Mouse (Mus musculus) lung, adult 2 months (tissue): ENCODE measurements around the gene Iba57. TPM values are rescaled to one million over a fixed set of nuclear protein-coding genes. Genes with fewer than 3 reads are reported as not detected.

ENCODE experiments used
- DNase-seq: peaks from one replicate; pipeline ENCODE4 v3.0.0; 2022
- H3K4me1 ChIP-seq: fragments of 200-500 bp; 2 replicates; pipeline ENCODE4 v1.6.1; 2011; ENCODE audit warnings: low read length; ENCODE audit not compliant: control insufficient read depth, insufficient read depth
- H3K4me3 ChIP-seq: fragments of 200-500 bp; replicated peaks from 2 replicates; pipeline ENCODE3; 2011; ENCODE audit warnings: low read depth, mild to moderate bottlenecking, control low read depth, low read length; ENCODE audit errors: extremely low read depth
- CTCF ChIP-seq: fragments of 200-500 bp; IDR thresholded peaks from 2 replicates; pipeline ENCODE4 v1.5.1; 2011; ENCODE audit warnings: mild to moderate bottlenecking, low read length, control low read depth; ENCODE audit not compliant: insufficient read depth
- POLR2A ChIP-seq: fragments of 200-500 bp; IDR thresholded peaks from 2 replicates; pipeline ENCODE4 v1.6.1; 2011; ENCODE audit warnings: low read depth, mild to moderate bottlenecking, control low read depth, low read length, borderline replicate concordance; ENCODE audit errors: extremely low read depth
- WGBS: fragments of 180-500 bp; shearing (Covaris S2); methylation state at CpG from one replicate; pipeline ENCODE4 v1.1.7; 2018; 5-methylcytosine and 5-hydroxymethylcytosine counted together
- polyA plus RNA-seq: library from polyadenylated mRNA; depleted of rRNA; stranded (reverse); fragments of >200 nt; gene quantifications from 2 replicates; pipeline ENCODE4 v1.2.3, GENCODE M21; 2012; rRNA removed

Gene Iba57
- polyA plus RNA-seq, 1 experiment, result 3.7 TPM

DNA sequence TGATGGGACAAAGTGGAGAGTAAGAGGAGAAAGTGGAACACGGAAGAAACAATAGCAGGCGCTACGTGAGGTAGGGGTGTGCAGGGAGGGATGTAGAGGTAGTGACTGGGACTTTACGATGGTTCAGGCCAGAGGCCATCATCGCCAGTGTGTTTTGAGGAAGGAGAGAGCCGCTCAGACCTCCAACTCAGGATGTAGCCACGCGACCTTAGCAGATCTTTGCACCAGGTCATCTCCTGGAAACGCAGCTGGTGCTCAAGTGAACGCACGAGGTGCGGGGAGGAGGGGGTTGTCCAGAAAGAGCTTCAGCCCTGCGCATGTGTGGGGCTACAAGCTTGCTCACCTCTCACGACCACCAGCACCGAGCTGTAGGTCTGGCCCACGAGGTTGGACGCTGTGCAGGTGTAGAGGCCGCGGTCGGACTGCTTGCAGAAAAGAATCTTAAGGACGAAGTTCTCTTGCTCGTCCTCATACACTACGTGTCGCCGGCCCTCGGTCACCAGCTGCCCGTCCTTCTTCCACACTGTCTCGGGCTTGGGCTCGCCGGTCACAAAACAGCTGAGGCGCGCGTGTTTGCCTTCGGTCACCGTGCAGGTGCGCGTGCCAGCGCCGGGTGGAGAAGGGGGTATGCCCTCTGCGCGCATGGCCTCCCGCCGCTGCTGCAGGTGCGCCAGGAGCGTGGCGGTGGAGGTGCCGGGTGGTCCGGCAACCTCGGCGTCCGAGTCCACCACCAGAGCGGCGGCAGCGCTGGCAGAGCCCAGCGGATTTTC lies 28.3 kb downstream of the Iba57 start:
- DNase-seq, result no peak
- WGBS, result 8% methylated on average over 55 of the region's 55 CpGs
- TF ChIP-seq POLR2A, result no peak
- no peak for TF ChIP-seq CTCF

DNA sequence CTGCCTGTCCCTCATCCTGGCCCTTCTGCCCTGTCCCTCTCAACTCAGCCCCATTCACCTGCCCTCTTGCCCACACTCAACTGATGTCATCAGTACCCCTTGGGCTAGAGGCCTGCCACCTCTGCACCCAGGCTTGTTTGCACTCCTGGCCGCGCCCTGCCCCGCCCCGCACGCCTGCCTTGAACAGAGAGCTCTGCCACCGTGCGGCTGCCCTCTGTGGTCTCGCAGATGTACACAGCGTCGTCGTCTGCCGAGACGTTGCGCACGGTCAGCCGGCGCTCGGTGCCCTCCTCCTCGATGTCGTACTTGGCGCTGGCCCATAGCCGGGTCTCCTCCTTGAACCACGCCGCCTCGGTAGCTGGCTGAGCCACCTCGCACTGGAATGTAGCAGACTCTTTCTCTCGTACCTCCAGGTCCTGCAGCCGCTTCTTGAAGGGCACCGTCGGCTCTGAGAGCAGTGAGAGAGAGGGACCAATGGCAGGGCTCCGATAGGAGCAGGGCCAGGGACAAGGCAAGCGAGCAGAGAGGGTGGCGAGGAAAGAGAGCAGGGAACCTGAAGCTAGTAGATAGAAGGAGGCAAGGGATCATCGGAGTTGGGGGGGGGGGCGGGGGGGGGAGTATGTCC lies 29.1 kb downstream of the Iba57 start:
- no peak overlapping the region for H3K4me3 ChIP-seq
- H3K4me1 ChIP-seq, result no peaks in the 10 kb centered on the region
- 7% methylated on average over 34 of the region's 35 CpGs for WGBS
- TF ChIP-seq POLR2A (no peak), CTCF (no peak)
- DNase-seq, result no peak

More for the DNA sequence above, 28.3 kb downstream of the Iba57 start:
- H3K4me3 ChIP-seq, result no peak overlapping the region
- no peaks in the 10 kb centered on the region for H3K4me1 ChIP-seq

DNA sequence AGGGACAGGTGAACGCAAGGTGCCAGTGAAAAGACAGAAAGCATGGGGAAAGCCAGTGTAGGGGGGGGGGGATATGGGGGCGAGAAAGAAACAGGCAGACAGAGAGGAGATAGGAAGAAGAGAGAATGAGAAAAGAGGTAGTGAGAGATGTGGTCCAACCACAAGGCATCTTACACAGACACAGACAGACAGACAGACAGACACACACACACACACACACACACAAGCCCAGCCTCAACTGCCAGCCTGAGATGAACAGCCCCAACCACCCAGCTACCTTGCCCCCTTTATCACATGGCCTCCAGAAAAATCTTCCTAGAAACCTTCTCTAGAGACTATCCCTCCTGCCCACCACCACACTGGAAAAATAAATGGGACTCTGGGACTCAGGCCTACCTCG lies 31.5 kb downstream of the Iba57 start:
- Histone ChIP-seq H3K4me3 (no peak overlapping the region), H3K4me1 (no peaks in the 10 kb centered on the region)
- no peak for DNase-seq
- TF ChIP-seq POLR2A, result no peak
- TF ChIP-seq CTCF, result no peak
- 45% methylated on average over 3 of the region's 3 CpGs for WGBS

DNA sequence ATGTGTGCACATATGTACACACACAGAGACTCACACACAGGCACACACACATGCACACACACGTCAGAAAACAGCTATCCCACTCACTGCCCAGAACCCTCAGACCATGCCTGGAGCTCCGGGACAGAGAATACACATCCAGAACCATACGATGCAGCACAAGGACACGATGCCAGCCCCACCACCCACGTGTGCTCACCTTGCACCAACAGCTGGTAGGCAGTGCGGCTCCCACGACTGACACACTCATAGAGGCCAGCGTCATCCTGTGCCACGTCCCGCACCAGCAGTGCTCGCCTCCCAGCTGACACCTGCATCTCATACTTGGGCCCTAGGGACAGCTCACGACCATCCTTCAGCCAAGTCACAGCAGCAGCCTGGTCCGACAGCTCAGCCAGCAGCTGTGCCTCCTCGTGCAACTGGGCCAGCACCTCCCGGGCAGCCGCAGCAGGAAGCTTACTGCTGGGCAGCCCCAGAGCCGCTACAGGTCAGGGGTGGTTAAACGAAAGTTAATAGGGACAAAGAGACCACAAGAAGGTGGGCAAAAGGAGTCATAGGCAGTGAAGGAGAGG lies 32.1 kb downstream of the Iba57 start:
- 61% methylated on average over 18 of the region's 18 CpGs for WGBS
- DNase-seq, result no peak
- TF ChIP-seq POLR2A (no peak), CTCF (no peak)
- Histone ChIP-seq H3K4me3 (no peak overlapping the region), H3K4me1 (no peaks in the 10 kb centered on the region)

DNA sequence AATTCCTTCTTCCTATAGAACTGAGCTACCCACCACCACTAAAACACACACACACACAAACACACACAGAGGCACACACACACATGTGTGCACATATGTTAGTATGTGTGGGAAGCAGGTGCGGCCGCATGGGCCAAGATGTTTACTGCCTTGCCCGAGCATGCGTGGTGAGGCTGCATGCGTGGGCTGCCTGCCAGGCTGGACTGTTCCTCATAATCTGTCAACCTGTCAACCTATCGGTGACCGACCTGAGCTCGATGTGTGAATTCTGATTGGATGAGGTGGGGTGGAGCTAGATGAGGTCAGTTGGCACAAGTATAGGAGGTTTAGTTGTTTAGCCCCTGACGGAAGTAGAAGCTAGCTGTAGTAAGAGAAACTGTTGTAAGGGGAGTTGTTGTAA lies 32.8 kb downstream of the Iba57 start:
- Histone ChIP-seq H3K4me1 (no peaks in the 10 kb centered on the region), H3K4me3 (no peak overlapping the region)
- WGBS, result 62% methylated on average over 9 of the region's 9 CpGs
- TF ChIP-seq POLR2A, result no peak
- TF ChIP-seq CTCF, result no peak
- DNase-seq, result no peak

DNA sequence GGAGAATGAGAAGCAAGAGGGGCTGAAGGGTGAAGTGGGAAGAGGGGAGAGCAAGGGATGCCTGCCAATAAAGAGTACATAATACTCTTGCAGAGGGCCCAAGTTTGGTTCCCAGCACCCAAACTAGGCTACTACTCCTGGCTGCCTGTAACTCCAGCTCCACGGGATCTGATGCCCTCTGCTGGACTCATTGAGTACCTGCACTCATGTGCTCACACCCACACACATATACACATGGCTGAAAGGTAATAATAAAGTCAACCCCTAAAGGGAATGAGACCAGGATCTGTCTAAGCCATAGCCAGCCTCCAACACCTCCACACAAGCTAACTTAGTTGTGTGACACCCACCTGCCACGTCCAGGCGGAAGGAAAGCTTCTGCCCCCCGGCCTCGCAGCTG lies 57.6 kb downstream of the Iba57 start:
- H3K4me3 ChIP-seq, result no peak overlapping the region
- DNase-seq, result no peak

More for the DNA sequence above, 57.6 kb downstream of the Iba57 start:
- TF ChIP-seq CTCF, result no peak
- no peak for TF ChIP-seq POLR2A
- 91% methylated on average over 5 of the region's 5 CpGs for WGBS
- no peaks in the 10 kb centered on the region for H3K4me1 ChIP-seq

Other genes with a start within 250 kb of the Iba57 start
- 0.04 TPM in 1 of 2 replicates, not detected in the other for gene Btnl10, start 245.8 kb downstream of the Iba57 start, polyA plus RNA-seq
- 190 and 269 TPM in 2 replicates for gene Rnf187, start 224.8 kb downstream of the Iba57 start, polyA plus RNA-seq
- 0.62 and 2.4 TPM in 2 replicates for gene Hist3h2ba, start 214.8 kb downstream of the Iba57 start, polyA plus RNA-seq
- 19.7 and 25.5 TPM in 2 replicates for gene Hist3h2a, start 209.1 kb downstream of the Iba57 start, polyA plus RNA-seq
- gene Trim17, start 209.1 kb downstream of the Iba57 start, polyA plus RNA-seq, result 0.97 and 1.1 TPM in 2 replicates
- 31.4 and 38.3 TPM in 2 replicates for gene Trim11, start 185.6 kb downstream of the Iba57 start, polyA plus RNA-seq
- 5.3 and 19.0 TPM in 2 replicates for gene Obscn, start 27.3 kb downstream of the Iba57 start, polyA plus RNA-seq
- 1.7 and 3.5 TPM in 2 replicates for gene Gjc2, start 19.5 kb upstream of the Iba57 start, polyA plus RNA-seq
- gene Guk1, start 28.5 kb upstream of the Iba57 start, polyA plus RNA-seq, result 100 and 126 TPM in 2 replicates
- 26.0 and 27.0 TPM in 2 replicates for gene Mrpl55, start 38.7 kb upstream of the Iba57 start, polyA plus RNA-seq
- gene 2310033P09Rik, start 44.6 kb upstream of the Iba57 start, polyA plus RNA-seq, result 23.5 and 29.2 TPM in 2 replicates
- 525 and 566 TPM in 2 replicates for gene Arf1, start 64.5 kb upstream of the Iba57 start, polyA plus RNA-seq
- 9.4 and 15.4 TPM in 2 replicates for gene Wnt3a, start 127.0 kb upstream of the Iba57 start, polyA plus RNA-seq
- 6.9 and 7.8 TPM in 2 replicates for gene Wnt9a, start 143.2 kb upstream of the Iba57 start, polyA plus RNA-seq
- gene Prss38, start 211.9 kb upstream of the Iba57 start, polyA plus RNA-seq, result not detected in 2 replicates